Mouse (Mus musculus) macrophage (primary cell): ENCODE data around the gene Top2a. TPM values are rescaled to one million over a fixed set of nuclear protein-coding genes. Genes with fewer than 3 reads are reported as not detected.

ENCODE experiments used
- H3K27ac ChIP-seq: fragments of 350-480 bp; formaldehyde crosslinking; 2 replicates; pipeline ENCODE4 v1.9.0; 2021
- H3K36me3 ChIP-seq: fragments of 350-480 bp; formaldehyde crosslinking; 2 replicates; pipeline ENCODE4 v1.9.0; 2021; ENCODE audit errors: inconsistent target
- H3K4me3 ChIP-seq: fragments of 350-480 bp; formaldehyde crosslinking; 2 replicates; pipeline ENCODE4 v1.9.0; 2021; ENCODE audit errors: inconsistent target
- H3K79me2 ChIP-seq: fragments of 350-480 bp; formaldehyde crosslinking; 2 replicates; pipeline ENCODE4 v1.9.0; 2021; ENCODE audit errors: inconsistent target
- WGBS: methylation state at CpG from one replicate; pipeline ENCODE4 v1.1.7; 2026; ENCODE audit warnings: inconsistent platforms; ENCODE audit not compliant: missing documents; 5-methylcytosine and 5-hydroxymethylcytosine counted together
- polyA plus RNA-seq: library from polyadenylated mRNA; stranded (reverse); fragments of 250-400 nt; gene quantifications from 3 replicates; pipeline ENCODE4 v1.2.4, GENCODE M21; 2018; ENCODE audit warnings: inconsistent platforms
- total RNA-seq, 78 experiments: library from RNA; depleted of rRNA; stranded (reverse); fragments of 250-400 nt; gene quantifications; 1 replicate in 9 of 78; 2 replicates in 24 of 78; 3 replicates in 43 of 78; 4 replicates in 2 of 78; pipeline ENCODE4 v1.2.4; 2018; ENCODE audit warnings: inconsistent platforms in 56 of 78

The Top2a gene
- 10 to 100 TPM in 20 of 26 experiments, 1 to 10 TPM in 6; 3.9 to 89.6 (median 20.7) TPM for total RNA-seq (2018; cell fraction: chromatin; rRNA removed)
- 10 to 100 TPM in 22 of 26 experiments, 1 to 10 TPM in 4; 7.9 to 28.0 (median 13.8) TPM for total RNA-seq (2018; cell fraction: cytosol; rRNA removed)
- total RNA-seq (2018; cell fraction: nucleus; rRNA removed): 10 to 100 TPM in 22 of 26 experiments, 1 to 10 TPM in 4; 8.0 to 84.7 (median 15.3) TPM
- 5.8 to 44.5 TPM (median 27.0 TPM) in 3 replicates for polyA plus RNA-seq

GRCm38 (mm10) chr11:99023500-99024467 lies at the start of gene Top2a:
TSS of gene Top2a (minus strand) at chr11:99024189.
- H3K27ac ChIP-seq: peak within 1 kb of the TSS; percentile 80
- H3K4me3 ChIP-seq: peak within 1 kb of the TSS; percentile 88
- no peaks in the 10 kb centered on the region for H3K36me3 ChIP-seq
- WGBS: 0% methylated on average over 53 of the region's 54 CpGs
- peaks cover 52% of the 10 kb centered on the region for H3K79me2 ChIP-seq

- 29% methylated on average over 5 of the region's 5 CpGs for WGBS
- no peaks in the 10 kb centered on the region for H3K36me3 ChIP-seq
- H3K27ac ChIP-seq: no peak overlapping the region
- H3K79me2 ChIP-seq: no peaks in the 10 kb centered on the region
- no peak overlapping the region for H3K4me3 ChIP-seq
Measured at GRCm38 (mm10) chr11:99073781-99074180, 49.8 kb upstream of the Top2a start.

DNA sequence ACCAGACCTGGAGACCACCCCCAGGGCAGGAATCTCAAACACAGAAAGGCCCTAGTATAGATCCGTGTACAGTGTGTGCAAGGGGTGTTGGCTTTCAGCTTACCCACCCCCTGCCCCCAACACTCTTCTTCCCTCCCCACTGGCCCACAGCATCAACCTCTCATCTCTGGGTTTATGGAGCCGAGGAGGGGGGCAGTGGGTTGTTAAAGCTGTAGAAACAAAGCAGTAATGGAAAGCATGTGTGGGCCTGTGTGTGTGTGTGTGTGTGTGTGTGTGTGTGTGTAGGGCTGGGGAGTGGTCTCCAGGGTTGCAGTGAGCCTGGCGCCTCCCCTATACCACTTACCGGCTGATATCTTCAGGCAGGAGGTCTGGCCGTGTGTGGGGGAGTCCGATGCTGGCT lies 47.9 kb upstream of the Top2a start:
- WGBS: 93% methylated on average over 6 of the region's 6 CpGs
- H3K4me3 ChIP-seq: no peak overlapping the region
- H3K27ac ChIP-seq: no peak overlapping the region
- H3K36me3 ChIP-seq: no peaks in the 10 kb centered on the region
- H3K79me2 ChIP-seq: no peaks in the 10 kb centered on the region

DNA sequence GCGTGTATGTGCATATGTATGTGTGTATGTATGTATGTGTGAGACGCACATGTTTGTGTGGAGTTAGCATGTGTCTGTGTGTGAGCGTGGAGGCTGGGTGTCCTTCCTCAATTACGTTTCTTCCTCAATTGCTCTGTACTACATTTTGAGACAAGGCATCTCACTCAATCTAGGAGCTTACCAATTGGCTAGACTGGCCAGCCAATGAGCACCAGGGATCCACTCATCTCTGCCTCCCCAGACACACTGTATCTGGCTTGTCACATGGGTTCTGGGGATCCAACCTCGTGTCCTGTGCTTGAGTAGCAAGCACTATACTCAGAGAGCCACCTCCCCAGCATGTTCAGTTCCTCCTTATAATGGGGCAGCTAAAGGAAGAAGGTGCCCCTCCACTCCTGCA lies 44.5 kb upstream of the Top2a start:
- no peak overlapping the region for H3K27ac ChIP-seq
- no peak overlapping the region for H3K4me3 ChIP-seq
- H3K79me2 ChIP-seq: no peaks in the 10 kb centered on the region
- no peaks in the 10 kb centered on the region for H3K36me3 ChIP-seq
- WGBS: 53% methylated on average over 5 of the region's 5 CpGs

DNA sequence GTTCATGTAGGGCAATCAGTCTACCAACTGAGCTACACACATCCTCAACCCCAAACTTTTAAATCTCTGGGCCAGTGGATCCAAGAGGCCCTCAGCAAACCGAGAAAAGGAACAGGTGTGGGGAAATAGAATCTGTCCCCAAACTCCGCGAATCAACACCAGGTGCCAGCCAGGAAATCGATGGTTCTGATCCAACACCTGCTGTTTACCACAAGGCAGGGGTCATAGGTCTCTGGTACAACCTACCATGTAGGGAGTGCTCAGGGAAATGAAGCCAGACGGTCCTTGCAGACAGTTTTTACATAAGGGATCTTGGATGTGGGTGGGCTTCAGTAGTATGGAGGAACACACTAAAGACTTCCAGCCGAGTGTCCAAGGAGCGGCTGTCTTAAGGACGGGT lies 43.6 kb upstream of the Top2a start:
- 96% methylated on average over 8 of the region's 8 CpGs for WGBS

DNA sequence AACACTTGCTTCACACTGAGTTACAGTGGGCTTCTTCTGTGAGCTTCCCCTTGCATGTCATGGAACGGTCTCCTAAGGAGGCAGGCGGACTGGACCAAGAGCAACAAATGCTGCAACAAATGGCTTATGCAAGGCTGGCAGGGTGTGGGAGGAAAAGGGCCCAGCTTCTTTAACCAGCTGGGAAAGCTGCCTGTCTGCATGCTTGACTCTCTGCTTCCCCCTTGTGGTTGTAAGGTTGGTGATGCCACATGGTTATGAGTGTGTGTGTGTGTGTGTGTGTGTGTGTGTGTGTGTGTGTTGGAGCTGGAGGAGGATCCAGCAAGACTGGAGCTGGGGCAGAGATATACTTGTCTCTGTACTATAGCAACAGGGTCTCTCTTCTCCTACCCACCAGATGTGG lies 42.0 kb upstream of the Top2a start:
- 27% methylated on average over 2 of the region's 2 CpGs for whole genome bisulfite sequencing
- Histone ChIP-seq H3K79me2 (no peaks in the 10 kb centered on the region), H3K36me3 (no peaks in the 10 kb centered on the region), H3K27ac (no peak overlapping the region), H3K4me3 (no peak overlapping the region)

More for the DNA sequence above, 43.6 kb upstream of the Top2a start:
- Histone ChIP-seq H3K36me3 (no peaks in the 10 kb centered on the region), H3K27ac (no peak overlapping the region), H3K4me3 (no peak overlapping the region), H3K79me2 (no peaks in the 10 kb centered on the region)

DNA sequence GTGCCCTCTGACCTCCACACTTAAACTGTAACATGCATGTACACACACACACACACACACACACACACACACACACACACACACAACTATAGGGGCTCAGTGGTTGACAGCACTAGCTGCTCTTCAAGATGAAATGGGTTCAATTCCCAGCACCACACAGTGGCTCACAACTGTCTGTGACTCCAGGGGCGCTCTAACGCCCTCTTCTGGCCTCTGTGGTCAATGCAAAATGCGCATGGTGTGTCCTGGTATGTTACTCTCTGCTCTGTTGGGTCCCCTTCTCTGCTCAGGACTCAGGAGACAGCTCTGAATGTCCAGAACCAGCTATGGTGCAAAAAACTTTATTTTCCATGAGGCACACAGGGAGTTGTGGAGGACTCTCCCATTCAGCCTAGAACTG lies 41.4 kb upstream of the Top2a start:
- H3K79me2 ChIP-seq: no peaks in the 10 kb centered on the region
- no peaks in the 10 kb centered on the region for H3K36me3 ChIP-seq
- no peak overlapping the region for H3K4me3 ChIP-seq
- WGBS: 92% methylated on average over 3 of the region's 3 CpGs
- H3K27ac ChIP-seq: no peak overlapping the region

DNA sequence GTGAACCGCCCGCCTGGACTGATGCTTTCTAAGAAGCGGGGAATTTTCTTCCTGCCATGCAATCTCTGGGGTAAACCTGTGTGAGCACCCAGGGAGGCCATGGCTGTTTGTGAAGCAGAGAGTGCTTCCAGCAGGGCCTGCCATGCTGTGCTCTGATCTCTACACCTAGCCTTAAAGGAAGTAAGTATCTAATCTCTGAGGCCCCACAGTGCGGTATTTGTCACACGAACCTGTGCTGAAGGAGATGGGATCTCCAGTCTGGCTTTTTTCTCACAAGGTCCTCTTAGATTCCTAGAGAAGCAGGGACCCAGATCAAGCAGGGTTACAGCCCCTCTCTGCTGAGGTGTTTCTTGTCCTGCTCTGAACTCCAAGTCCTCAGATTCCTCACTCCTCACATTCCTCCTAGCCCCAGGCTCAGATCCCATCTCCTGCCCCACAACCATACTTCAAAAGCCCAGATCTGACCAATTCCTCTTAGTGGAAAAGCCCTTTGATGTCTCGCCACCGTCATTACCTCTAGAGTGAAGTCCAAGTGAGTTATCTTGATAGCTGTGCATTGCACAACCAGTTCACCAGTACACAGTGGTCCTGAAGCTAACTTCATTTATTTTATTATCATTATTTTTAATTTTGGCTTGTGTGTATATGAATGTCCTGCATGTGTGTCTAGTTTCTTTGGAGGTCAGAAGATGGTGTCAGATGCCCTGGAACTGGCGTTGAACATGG lies 39.6 kb upstream of the Top2a start:
- WGBS: 90% methylated on average over 8 of the region's 8 CpGs
- no peaks in the 10 kb centered on the region for H3K79me2 ChIP-seq
- no peaks in the 10 kb centered on the region for H3K36me3 ChIP-seq
- no peak overlapping the region for H3K4me3 ChIP-seq
- no peak overlapping the region for H3K27ac ChIP-seq

- no peaks in the 10 kb centered on the region for H3K36me3 ChIP-seq
- H3K4me3 ChIP-seq: no peak overlapping the region
- no peaks in the 10 kb centered on the region for H3K79me2 ChIP-seq
- no peak overlapping the region for H3K27ac ChIP-seq
- 94% methylated on average over 7 of the region's 7 CpGs for WGBS
Measured at GRCm38 (mm10) chr11:99062661-99063060, 38.7 kb upstream of the Top2a start.

DNA sequence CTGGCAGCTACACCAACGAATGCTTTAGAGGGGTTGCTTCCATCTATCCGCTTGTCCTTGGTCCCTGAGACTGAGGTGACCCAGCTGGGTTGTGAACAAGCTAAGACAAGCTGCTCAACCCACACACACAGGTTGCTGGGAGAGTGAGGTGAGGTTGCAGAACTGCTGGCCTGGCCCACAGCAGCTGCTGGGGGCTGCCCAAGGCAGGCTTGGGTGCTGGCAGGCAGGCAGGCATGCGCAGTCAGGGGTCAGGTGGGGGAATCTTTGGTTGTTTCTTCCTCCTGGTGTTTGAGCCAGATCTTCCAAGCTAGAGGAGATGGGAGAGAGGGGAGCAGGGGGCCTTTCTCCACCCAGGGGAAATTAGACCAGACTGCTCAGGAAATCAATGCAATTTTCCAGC lies 36.4 kb upstream of the Top2a start:
- no peak overlapping the region for H3K27ac ChIP-seq
- H3K79me2 ChIP-seq: no peaks in the 10 kb centered on the region
- 81% methylated on average over 3 of the region's 3 CpGs for WGBS
- H3K4me3 ChIP-seq: no peak overlapping the region
- no peaks in the 10 kb centered on the region for H3K36me3 ChIP-seq

GRCm38 (mm10) chr11:99055571-99056452 lies 31.8 kb upstream of the Top2a start:
- no peak overlapping the region for H3K27ac ChIP-seq
- no peaks in the 10 kb centered on the region for H3K79me2 ChIP-seq
- H3K4me3 ChIP-seq: no peak overlapping the region
- WGBS: 78% methylated on average over 8 of the region's 8 CpGs
- H3K36me3 ChIP-seq: 0 out of 2 replicates have a peak, but pooled peaks cover 13% of the 10 kb centered on the region

DNA sequence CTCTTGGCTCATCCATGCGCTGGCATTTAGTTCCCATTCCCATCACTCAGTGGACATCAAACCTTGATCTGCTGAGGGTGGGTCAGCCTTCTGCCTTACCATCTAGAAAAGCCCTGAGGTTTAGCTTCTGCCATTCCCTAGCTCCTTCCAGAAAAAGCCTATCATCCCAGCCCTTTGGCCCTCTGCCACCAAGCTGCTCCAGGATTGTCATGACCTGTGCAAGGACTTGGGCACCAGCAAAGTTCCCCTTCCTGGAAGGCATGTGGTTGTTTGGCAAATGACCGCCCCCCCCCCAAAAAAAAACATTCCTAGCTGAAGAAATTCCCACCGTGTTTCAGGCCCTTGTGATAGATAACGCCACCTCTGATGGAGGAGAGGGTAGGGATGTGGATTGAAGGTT lies 31.2 kb upstream of the Top2a start:
- Histone ChIP-seq H3K36me3 (peaks cover 13% of the 10 kb centered on the region; the same call in 1 of the 2 replicates), H3K79me2 (no peaks in the 10 kb centered on the region), H3K4me3 (no peak overlapping the region), H3K27ac (no peak overlapping the region)
- WGBS: 79% methylated on average over 4 of the region's 4 CpGs

GRCm38 (mm10) chr11:99047643-99048042 lies 23.7 kb upstream of the Top2a start:
- Histone ChIP-seq H3K36me3 (peaks cover 29% of the 10 kb centered on the region), H3K79me2 (peaks cover 38% of the 10 kb centered on the region), H3K4me3 (no peak overlapping the region), H3K27ac (no peak overlapping the region)
- 91% methylated on average over 2 of the region's 2 CpGs for WGBS

DNA sequence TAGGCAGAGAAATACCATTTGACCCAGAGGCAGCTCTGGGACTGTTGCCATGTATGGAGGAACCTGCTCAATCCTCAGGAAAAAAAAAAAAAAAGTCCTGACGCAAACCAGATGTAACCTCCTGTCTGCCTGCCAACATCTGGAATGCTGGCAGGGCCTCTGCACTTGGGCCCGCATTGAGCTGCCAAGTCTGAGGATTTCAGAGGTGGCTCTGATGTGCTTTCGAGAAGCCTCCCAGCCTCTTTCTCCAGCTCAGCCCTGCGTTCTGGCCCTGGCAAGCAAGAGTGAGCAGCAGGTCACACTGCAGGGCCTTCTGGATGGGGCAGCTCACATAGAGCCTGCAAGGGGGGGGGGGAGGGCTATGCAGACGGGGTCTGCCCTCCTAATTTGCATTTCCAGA lies 23.1 kb upstream of the Top2a start:
- H3K36me3 ChIP-seq: peaks cover 28% of the 10 kb centered on the region
- H3K4me3 ChIP-seq: no peak overlapping the region
- peaks cover 38% of the 10 kb centered on the region for H3K79me2 ChIP-seq
- H3K27ac ChIP-seq: no peak overlapping the region
- WGBS: 90% methylated on average over 5 of the region's 5 CpGs
